Mouse (Mus musculus): ENCODE measurements around the gene Spint4.
"Not testable (repeated sequence)": the region's sequence is repeated elsewhere in the genome, so short reads cannot be mapped to it uniquely, and the experiment has no call there.

The Spint4 gene

GRCm38 (mm10) chr2:164698201-164698600 lies at the start of gene Spint4:
Gene Spint4 (plus strand): TSS chr2:164698501.
- DNase-seq, result no peak

GRCm38 (mm10) chr2:164655858-164656257 lies 42.4 kb upstream of the Spint4 start, which contains the start of gene Wfdc10:
Gene Wfdc10 (plus strand): TSS chr2:164656046.
- DNase-seq, result peak; percentile 13

- no peak for DNase-seq
These were observed 41.8 kb upstream of the Spint4 start, which contains the start of gene Wfdc9 for GRCm38 (mm10) chr2:164656483-164656882. Gene Wfdc9 (minus strand): TSS chr2:164656583.

- DNase-seq, result peak; percentile 18
These were observed 33.5 kb upstream of the Spint4 start for GRCm38 (mm10) chr2:164664851-164665250.

- no peak for DNase-seq
These were observed 28.0 kb upstream of the Spint4 start for GRCm38 (mm10) chr2:164670261-164670660.

GRCm38 (mm10) chr2:164670938-164671337 lies 27.4 kb upstream of the Spint4 start:
- DNase-seq, result no peak

GRCm38 (mm10) chr2:164673987-164674386 lies 24.3 kb upstream of the Spint4 start, which contains the start of gene Wfdc11:
Gene Wfdc11 (minus strand): TSS chr2:164674087.
- DNase-seq, result no peak

- DNase-seq, result no peak
These were observed 22.2 kb upstream of the Spint4 start for GRCm38 (mm10) chr2:164676103-164676502.

GRCm38 (mm10) chr2:164676916-164677685 lies 21.2 kb upstream of the Spint4 start:
- no peak for DNase-seq

GRCm38 (mm10) chr2:164678848-164679625 lies 19.3 kb upstream of the Spint4 start:
- DNase-seq, result peak; percentile 74

- DNase-seq, result no peak
These were observed 18.4 kb upstream of the Spint4 start for GRCm38 (mm10) chr2:164679906-164680305.

GRCm38 (mm10) chr2:164684807-164685206 lies 13.5 kb upstream of the Spint4 start, which contains the start of gene Wfdc13:
Gene Wfdc13 (plus strand): TSS chr2:164685107.
- DNase-seq, result no peak

GRCm38 (mm10) chr2:164700959-164701358 lies 2.7 kb downstream of the Spint4 start:
- no peak for DNase-seq

GRCm38 (mm10) chr2:164701761-164702160 lies 3.5 kb downstream of the Spint4 start:
- no peak for DNase-seq

GRCm38 (mm10) chr2:164704235-164704634 lies 5.9 kb downstream of the Spint4 start:
- no peak for DNase-seq

GRCm38 (mm10) chr2:164705328-164705727 lies 7.0 kb downstream of the Spint4 start:
- DNase-seq, result no peak

GRCm38 (mm10) chr2:164705991-164706390 lies 7.7 kb downstream of the Spint4 start:
- no peak for DNase-seq

GRCm38 (mm10) chr2:164715005-164715404 lies 16.7 kb downstream of the Spint4 start, which contains the start of gene Spint5:
Gene Spint5 (plus strand): TSS chr2:164715305.
- no peak for DNase-seq

GRCm38 (mm10) chr2:164716194-164716786 lies 18.0 kb downstream of the Spint4 start:
- not testable (repeated sequence) for DNase-seq

- no peak for DNase-seq
These were observed 25.0 kb downstream of the Spint4 start for GRCm38 (mm10) chr2:164723276-164723675.

GRCm38 (mm10) chr2:164725895-164726619 lies 27.8 kb downstream of the Spint4 start:
- DNase-seq, result peak; percentile 73

- DNase-seq, result no peak
These were observed 33.4 kb downstream of the Spint4 start for GRCm38 (mm10) chr2:164731719-164732118.
